Mouse (Mus musculus) cerebellum, postnatal 25 days (tissue): ENCODE results near the gene Ascc1.

Source experiments
- DNase-seq, 2 experiments: peaks; one replicate each; pipeline ENCODE4 v3.0.0; 2021; ENCODE audit warnings: mixed read lengths in 2 of 2

Gene Ascc1

GRCm38 (mm10) chr10:60002673-60003212 is at the start of gene Ascc1, which contains the start of gene Anapc16:
Ascc1 (plus strand) TSS chr10:60002805.
Anapc16 (minus strand) TSS chr10:60003135.
- DNase-seq = peak; percentile 99

DNA sequence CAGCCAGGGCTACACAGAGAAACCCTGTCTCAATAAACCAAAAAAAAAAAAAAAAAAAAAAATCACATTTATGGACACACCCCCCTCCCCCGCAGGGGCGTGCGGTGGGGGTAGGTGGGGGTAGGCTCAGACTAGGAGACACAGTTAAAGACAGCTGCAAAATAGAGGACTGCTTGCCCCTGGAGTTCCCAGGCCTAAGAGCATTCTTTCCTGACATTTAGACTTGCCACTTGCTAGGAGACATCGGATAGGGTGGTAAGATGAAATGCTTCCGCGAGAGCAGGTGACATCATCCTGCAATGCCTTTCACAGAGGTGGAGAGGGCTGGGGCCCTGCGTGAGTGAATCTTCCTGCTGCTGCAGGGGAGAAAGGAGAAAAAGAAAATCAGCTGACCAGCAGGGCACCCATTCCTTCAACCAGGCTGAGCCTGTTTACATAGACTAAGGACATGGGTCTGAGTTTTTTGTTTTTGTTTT is 49.0 kb upstream of the Ascc1 start:
- DNase-seq = no peak

- no peak for DNase-seq
Observed at GRCm38 (mm10) chr10:59956681-59957080, 45.9 kb upstream of the Ascc1 start.

DNA sequence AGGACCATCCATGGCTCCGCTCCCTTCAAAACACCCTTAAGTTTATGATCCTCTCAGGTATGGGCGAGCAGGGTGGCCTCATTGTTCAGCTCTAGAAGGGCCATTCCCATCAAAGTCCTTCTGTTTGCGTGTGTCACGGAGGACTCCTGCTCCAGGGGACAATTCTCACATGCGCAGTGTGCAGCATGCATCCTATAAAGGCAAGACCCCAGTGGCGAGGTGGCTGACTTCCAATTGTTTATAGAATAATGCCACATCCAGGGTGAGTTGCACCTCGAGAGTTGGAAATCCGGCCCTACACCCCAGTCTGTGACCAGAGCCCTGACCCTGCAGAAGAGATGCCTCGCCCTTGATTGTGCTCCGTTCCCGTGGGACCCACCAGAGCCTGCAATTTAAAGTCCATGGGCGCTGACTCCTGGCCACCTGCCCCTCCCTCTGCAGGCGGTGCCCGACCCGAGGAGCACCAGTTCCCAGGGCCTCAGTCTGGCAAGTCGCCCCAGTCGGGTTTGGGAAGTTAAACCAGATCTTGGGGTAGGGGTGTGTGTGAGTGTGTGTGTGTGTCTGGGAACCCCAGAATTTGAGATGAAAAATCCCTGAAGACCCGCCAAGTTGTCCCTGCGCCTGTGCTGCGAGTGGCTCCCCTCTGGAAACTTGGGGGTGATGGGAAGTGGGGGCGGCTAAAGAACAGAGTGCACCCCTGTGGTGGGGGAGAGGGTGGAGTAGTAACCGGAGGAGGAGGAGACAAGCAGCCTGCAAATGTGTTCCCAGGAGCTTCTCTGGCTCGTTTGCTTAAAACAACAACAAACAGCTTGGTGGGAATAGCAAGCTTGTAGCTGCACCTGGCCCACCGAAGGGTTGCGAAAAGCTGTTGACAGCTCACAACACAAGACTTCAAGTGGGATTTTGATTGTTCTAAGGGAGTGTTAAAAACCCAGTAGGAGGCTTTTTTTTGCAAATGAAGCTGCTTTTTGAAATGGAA is 45.1 kb upstream of the Ascc1 start:
- DNase-seq = peak in 1 of 2 experiments; percentile 40

DNA sequence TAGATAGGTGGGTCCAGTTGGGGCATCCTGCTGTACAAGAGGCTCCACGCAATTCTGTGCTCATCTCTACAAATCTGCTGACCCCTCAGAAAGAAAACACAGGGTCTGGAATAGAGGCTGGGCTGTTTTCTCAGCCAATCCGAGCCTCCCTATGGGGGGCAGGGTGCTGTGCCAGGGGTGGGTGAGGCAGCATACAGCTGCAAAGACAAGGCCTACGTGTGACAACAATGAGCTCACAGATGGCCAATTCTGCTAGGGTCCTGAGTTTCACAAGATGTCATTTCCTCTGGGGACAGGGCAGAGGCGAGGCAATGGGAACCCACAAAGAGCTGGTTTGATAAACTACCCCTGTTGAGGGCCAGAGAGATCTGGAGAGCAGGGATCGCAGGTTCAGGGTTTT is 44.1 kb upstream of the Ascc1 start:
- no peak for DNase-seq

GRCm38 (mm10) chr10:59959517-59959916 is 43.1 kb upstream of the Ascc1 start:
- DNase-seq = no peak

DNA sequence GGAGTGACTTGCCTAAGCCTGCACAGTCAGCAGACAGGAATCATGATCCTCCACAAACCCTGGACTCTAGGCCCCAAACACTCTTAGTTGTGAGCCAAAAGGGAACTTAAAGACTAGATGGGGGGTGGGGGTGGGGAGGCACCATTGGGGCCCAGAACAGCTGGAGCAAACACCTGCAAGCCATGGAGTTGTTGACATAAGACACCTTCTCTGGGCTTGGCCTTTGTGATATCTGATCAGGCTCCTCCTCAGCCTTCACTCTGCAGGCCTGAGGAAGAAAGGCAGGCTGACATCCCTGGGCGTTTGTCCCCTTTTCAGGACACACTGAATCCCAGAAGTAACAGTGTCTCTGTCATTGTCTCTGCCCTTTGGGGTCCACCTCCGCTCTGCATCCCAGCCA is 39.0 kb upstream of the Ascc1 start:
- no peak for DNase-seq

DNA sequence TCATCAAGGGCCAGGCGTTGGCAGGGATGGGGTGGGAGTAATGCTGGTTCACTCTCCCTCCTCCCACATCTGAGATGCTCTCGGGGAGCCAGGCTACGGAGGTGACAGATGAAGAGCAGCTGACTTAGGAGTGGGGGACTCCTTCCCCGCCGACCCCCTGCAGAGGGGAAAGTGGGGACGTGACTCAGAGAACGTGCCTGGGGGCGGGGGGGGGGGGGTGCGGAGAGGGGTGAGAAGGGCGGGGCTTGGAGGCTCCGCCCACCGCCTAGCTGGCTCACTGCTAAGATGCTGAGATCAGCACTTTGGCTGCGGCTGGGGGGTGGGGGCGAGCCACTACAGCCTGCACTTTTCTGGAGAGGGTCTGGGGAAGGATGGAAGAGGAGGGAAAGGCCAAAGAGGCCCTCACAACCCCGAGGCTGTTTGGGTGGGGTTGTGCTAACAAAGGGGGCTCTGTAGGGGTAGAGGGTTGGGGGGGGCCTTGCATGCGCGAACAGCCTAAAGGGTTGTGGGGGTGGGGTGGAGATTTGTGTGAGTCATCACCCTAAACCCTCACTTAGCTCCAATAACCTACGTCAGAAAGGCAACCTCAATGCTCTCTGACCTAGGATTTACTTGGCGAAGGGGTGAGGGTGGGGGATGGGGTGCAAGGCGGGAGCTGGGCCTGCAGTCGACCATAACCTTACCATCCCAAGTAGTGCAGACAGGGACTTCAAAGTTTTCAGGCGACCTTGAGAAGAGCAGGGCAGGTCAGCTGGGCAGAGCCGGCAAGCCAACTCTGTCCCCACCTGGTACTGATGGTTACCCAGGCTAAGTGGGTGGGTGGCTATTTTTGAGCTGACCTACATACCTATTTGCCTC is 37.9 kb upstream of the Ascc1 start:
- peak in 1 of 2 experiments; percentile 41 for DNase-seq

DNA sequence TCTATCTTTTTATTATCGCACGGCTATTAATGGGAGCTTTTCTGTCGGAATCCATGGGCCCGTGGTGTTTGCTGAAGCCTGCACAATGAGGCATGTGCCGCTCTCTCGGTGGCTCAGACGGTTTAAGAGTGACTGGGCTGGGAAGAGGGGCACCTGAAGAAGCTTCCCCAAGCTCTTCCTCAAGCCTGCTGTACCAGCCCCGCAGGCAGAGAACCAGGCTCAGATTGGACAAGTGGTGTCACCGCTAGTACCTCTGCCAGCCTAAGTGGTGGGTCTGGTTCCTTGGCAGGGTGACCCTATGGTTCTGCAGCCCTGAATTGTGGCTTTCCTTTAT is 37.3 kb upstream of the Ascc1 start:
- no peak for DNase-seq

DNA sequence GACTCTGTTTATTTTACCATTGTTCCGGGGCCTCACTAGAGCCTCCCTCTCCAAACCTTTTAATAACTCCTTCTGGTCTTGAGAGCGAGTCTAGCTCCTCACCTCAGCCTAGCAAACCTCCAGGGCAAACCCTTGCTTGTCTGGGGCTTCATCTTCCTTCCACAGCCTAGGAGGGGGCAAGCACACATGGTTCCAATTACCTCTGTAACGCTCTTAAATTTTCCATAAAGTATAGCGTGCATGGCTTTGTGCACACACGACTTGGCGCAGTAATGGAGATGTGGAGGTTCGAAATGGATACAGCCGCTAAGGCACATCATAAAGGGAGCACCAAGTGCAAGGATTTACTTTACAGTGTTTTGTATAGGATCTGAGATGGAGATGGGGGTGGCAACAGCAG is 36.8 kb upstream of the Ascc1 start:
- DNase-seq = no peak

- no peak for DNase-seq
Observed at GRCm38 (mm10) chr10:59966743-59967142, 35.9 kb upstream of the Ascc1 start.

DNA sequence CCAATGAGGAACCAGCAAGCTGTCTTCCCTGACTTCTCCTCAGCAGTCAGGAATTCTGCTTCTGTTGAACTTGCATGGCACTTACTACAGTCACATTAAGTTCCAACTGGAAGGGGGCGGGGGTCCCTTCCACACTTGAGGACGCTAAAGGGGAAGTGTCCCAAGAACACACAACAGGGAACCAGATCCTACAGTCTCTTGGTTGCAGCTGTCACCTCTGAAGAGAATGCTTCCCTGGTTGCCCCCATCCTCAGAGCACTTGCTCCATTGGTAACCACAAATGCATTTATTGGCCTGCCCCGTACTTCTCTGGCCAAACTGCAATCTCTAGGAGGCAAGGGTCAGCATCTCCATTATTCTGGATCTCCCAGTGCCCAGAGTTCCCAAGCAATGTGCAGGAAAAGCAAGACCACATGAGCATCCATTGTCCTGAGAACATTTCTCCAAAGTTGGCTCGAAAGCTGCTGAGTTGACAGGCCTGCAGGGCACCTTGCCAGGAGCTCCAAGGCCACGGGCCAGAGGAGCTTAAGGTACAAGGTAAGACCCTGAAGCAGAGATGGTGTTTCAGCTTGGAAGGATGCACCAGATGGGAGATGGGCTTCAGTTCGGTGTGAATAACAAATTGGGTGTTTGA is 35.2 kb upstream of the Ascc1 start:
- DNase-seq = peak; percentile 71 to 75

- DNase-seq = peak; percentile 84 to 90
Observed at GRCm38 (mm10) chr10:59969821-59970449, 32.7 kb upstream of the Ascc1 start.

- DNase-seq = no peak
Observed at GRCm38 (mm10) chr10:59970450-59971062, 32.0 kb upstream of the Ascc1 start.

DNA sequence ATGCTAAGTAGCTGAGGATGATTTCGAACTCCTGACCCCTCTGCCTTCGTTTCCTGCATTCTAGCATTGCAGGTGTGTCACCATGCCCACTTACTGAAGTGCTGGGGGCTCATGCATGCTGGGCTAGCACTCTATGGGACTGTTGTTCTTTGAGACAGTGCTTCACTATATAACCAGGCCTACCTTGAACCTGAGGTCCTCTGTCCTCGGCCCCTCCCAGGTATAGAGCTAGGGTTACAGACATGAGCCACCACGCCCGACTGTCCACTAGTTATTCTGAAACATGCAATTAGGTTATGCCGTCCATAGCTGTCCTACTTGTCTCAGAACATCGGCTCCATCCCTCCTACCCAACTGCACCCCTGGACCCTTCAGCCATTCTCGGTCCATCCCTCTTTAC is 30.8 kb upstream of the Ascc1 start:
- no peak for DNase-seq

- no peak for DNase-seq
Observed at GRCm38 (mm10) chr10:59972534-59972933, 30.1 kb upstream of the Ascc1 start.

- no peak for DNase-seq
Observed at GRCm38 (mm10) chr10:59972999-59973398, 29.6 kb upstream of the Ascc1 start.

DNA sequence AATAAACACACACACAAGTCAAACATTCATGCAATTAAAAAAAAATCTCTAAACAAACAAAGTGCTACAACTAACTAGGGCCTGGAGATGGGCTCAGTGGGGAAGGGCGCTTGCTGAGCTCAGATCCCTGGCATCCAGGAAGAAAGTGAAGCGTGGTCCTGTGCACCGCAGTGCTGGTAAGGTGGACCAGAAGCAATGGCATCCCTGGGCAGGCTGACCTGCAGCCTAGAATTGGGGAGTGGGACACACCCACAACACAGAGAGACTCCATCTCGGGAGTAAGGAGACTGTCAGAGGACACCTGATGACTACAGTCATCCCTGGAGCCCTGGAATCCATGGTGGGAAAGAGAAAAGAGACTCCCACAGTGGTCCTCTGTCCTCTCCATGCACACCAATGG is 29.2 kb upstream of the Ascc1 start:
- DNase-seq = no peak

DNA sequence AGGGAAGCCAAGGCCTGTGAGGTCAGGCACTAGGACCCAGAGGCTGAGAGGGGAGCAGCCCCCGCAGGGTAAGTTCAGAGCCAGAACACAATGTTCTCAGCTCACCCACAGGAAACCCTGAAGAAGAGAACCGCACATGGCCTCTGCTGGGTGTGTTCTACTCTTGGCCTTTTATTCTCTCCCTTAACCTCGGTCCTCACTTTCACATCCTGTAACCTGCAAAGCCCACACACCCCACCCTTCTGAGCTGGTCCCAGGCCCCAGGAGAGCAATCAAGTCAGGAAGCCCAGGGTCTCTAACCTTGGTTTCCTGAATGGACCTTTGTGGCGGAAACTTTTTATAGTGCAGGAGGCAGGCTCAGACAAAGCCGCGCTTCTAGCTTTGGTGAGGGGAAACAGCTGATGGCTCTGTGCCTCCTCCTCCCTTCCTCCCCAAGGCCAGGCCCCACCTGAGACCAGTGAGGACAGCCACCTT is 28.4 kb upstream of the Ascc1 start:
- peak; percentile 69 to 73 for DNase-seq

- no peak for DNase-seq
Observed at GRCm38 (mm10) chr10:59974786-59975185, 27.8 kb upstream of the Ascc1 start.

- no peak for DNase-seq
Observed at GRCm38 (mm10) chr10:59977141-59977540, 25.5 kb upstream of the Ascc1 start.
